Mouse (Mus musculus) forebrain, embryonic 15.5 days (tissue): ENCODE measurements around the gene Shisa5. TPM values are rescaled to one million over a fixed set of nuclear protein-coding genes. Genes with fewer than 3 reads are reported as not detected.

Experiments used
- ATAC-seq: fragments of 200-750 bp; cut with Nextera tagmentation; replicated peaks from 2 replicates; pipeline ENCODE4 v1.8.0; 2017; ENCODE audit warnings: mild to moderate bottlenecking, moderate TSS enrichment, moderate library complexity
- H3K27ac ChIP-seq: fragments of 300-500 bp; sonication (generic); replicated peaks from 2 replicates; pipeline ENCODE4 v1.5.1; 2015; ENCODE audit warnings: mild to moderate bottlenecking, inconsistent platforms
- H3K27me3 ChIP-seq: fragments of 300-500 bp; sonication (generic); 2 replicates; pipeline ENCODE4 v1.6.1; 2015; ENCODE audit warnings: inconsistent platforms
- H3K36me3 ChIP-seq: fragments of 300-500 bp; sonication (generic); 2 replicates; pipeline ENCODE4 v1.6.1; 2015; ENCODE audit warnings: mild to moderate bottlenecking, inconsistent platforms
- H3K4me1 ChIP-seq: fragments of 300-500 bp; sonication (generic); 2 replicates; pipeline ENCODE4 v1.6.1; 2015; ENCODE audit warnings: inconsistent platforms
- H3K4me2 ChIP-seq: fragments of 300-500 bp; sonication (generic); replicated peaks from 2 replicates; pipeline ENCODE4 v1.6.1; 2015; ENCODE audit warnings: mild to moderate bottlenecking, inconsistent platforms
- H3K4me3 ChIP-seq: fragments of 300-500 bp; sonication (generic); 2 replicates; pipeline ENCODE4 v1.5.1; 2015; ENCODE audit warnings: mild to moderate bottlenecking, inconsistent platforms
- H3K9ac ChIP-seq: fragments of 300-500 bp; sonication (generic); replicated peaks from 2 replicates; pipeline ENCODE4 v1.6.1; 2015; ENCODE audit warnings: mild to moderate bottlenecking, inconsistent platforms
- H3K9me3 ChIP-seq: fragments of 300-500 bp; sonication (generic); 2 replicates; pipeline ENCODE4 v1.6.1; 2016; ENCODE audit warnings: inconsistent platforms
- WGBS: fragments of 180-500 bp; shearing (Covaris S2); methylation state at CpG from one replicate; pipeline ENCODE4 v1.1.7; 2015; ENCODE audit warnings: mixed read lengths; 5-methylcytosine and 5-hydroxymethylcytosine counted together
- polyA plus RNA-seq: library from polyadenylated mRNA; unstranded; fragments of >200 nt; fragmentation: Nextera tagmentation; extraction: Ambion mirVana; gene quantifications from 2 replicates; pipeline ENCODE4 v1.2.1, GENCODE M21; 2015

Shisa5 gene
- polyA plus RNA-seq, 1 experiment from 2014 or later: 48.0 TPM

- WGBS: 87% methylated on average over 21 of the region's 21 CpGs
- Histone ChIP-seq H3K4me1 (no peaks in the 10 kb centered on the region), H3K36me3 (peaks cover 9% of the 10 kb centered on the region; the same call in 1 of the 2 replicates), H3K4me3 (no peak overlapping the region), H3K27ac (no peak overlapping the region), H3K9me3 (no peaks in the 10 kb centered on the region), H3K4me2 (no peak overlapping the region), H3K9ac (no peak overlapping the region), H3K27me3 (no peaks in the 10 kb centered on the region)
- ATAC-seq: no peak
Observed at GRCm38 (mm10) chr9:109007025-109007780, 31.2 kb upstream of the Shisa5 start.

- ATAC-seq: no peak
- Histone ChIP-seq H3K9me3 (no peaks in the 10 kb centered on the region), H3K27ac (no peak overlapping the region), H3K4me3 (no peak overlapping the region), H3K36me3 (peaks cover 9% of the 10 kb centered on the region; the same call in 1 of the 2 replicates), H3K4me1 (no peaks in the 10 kb centered on the region), H3K9ac (no peak overlapping the region), H3K4me2 (no peak overlapping the region), H3K27me3 (no peaks in the 10 kb centered on the region)
- WGBS: 78% methylated on average over 9 of the region's 9 CpGs
Observed at GRCm38 (mm10) chr9:109008081-109008480, 30.3 kb upstream of the Shisa5 start.

GRCm38 (mm10) chr9:109008994-109009635, 29.2 kb upstream of the Shisa5 start:
- no peak overlapping the region for H3K4me2 ChIP-seq
- no peaks in the 10 kb centered on the region for H3K9me3 ChIP-seq
- peaks cover 9% of the 10 kb centered on the region; the same call in 1 of the 2 replicates for H3K36me3 ChIP-seq
- no peaks in the 10 kb centered on the region for H3K27me3 ChIP-seq
- no peak overlapping the region for H3K9ac ChIP-seq
- WGBS: 74% methylated on average over 9 of the region's 10 CpGs
- H3K27ac ChIP-seq: no peak overlapping the region
- ATAC-seq: no peak
- no peaks in the 10 kb centered on the region for H3K4me1 ChIP-seq
- no peak overlapping the region for H3K4me3 ChIP-seq

- Histone ChIP-seq H3K4me1 (no peaks in the 10 kb centered on the region), H3K9ac (no peak overlapping the region), H3K4me3 (no peak overlapping the region), H3K9me3 (no peaks in the 10 kb centered on the region), H3K36me3 (peaks cover 9% of the 10 kb centered on the region; the same call in 1 of the 2 replicates), H3K27me3 (no peaks in the 10 kb centered on the region), H3K27ac (no peak overlapping the region), H3K4me2 (no peak overlapping the region)
- no peak for ATAC-seq
- 67% methylated on average over 17 of the region's 17 CpGs for WGBS
Observed at GRCm38 (mm10) chr9:109009636-109010315, 28.6 kb upstream of the Shisa5 start.

DNA sequence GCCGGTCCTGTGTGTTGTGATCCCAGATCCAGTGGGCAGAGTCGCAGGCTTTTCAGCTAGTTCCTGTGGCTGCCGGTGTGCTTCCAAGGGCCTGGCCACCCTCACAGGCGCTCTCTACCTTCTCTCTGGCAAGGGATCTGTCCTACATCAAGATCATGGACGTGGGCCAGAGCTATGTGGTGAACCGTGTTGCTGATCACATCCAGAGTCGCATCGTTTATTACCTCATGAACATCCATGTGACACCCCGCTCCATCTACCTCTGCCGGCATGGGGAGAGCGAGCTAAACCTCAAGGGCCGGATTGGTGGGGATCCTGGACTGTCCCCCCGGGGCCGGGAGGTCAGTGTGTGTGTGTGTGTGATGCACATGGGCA, 28.1 kb upstream of the Shisa5 start:
- 86% methylated on average over 14 of the region's 14 CpGs for WGBS
- H3K4me1 ChIP-seq: no peaks in the 10 kb centered on the region
- no peak for ATAC-seq

DNA sequence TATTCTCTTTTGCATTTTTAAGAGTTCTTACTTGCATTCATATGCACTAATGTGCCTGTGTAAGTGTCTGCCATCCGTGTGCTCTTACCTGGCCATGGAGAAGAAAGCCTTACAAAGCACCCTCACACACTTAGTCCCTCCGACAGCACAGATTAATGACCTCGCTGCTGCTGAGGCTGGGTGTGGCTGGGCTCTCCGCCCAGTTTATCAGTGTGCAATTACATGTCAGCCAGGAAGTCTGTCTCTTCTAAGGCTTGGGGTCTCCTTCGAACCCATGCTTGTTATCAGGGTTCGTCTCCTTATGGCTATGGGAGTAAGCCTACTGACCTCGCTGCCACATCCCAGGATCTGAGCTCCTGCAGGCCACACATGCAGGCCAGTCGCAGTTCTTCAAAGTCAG, 23.0 kb upstream of the Shisa5 start:
- Histone ChIP-seq H3K4me1 (no peaks in the 10 kb centered on the region), H3K27ac (no peak overlapping the region), H3K27me3 (no peaks in the 10 kb centered on the region), H3K9ac (no peak overlapping the region), H3K4me3 (no peak overlapping the region), H3K4me2 (no peak overlapping the region), H3K36me3 (peaks cover 6% of the 10 kb centered on the region; the same call in 1 of the 2 replicates), H3K9me3 (no peaks in the 10 kb centered on the region)
- 81% methylated on average over 8 of the region's 8 CpGs for WGBS
- ATAC-seq: no peak

More for the DNA sequence above, 28.1 kb upstream of the Shisa5 start:
- Histone ChIP-seq H3K9me3 (no peaks in the 10 kb centered on the region), H3K27me3 (no peaks in the 10 kb centered on the region), H3K36me3 (peaks cover 9% of the 10 kb centered on the region; the same call in 1 of the 2 replicates), H3K4me2 (no peak overlapping the region), H3K9ac (no peak overlapping the region), H3K4me3 (no peak overlapping the region), H3K27ac (no peak overlapping the region)

- Histone ChIP-seq H3K9ac (no peak overlapping the region), H3K27me3 (no peaks in the 10 kb centered on the region), H3K4me3 (no peak overlapping the region), H3K27ac (no peak overlapping the region), H3K36me3 (no peaks in the 10 kb centered on the region; the same call in 1 of the 2 replicates), H3K4me1 (no peaks in the 10 kb centered on the region), H3K4me2 (no peak overlapping the region), H3K9me3 (no peaks in the 10 kb centered on the region)
- 81% methylated on average over 11 of the region's 11 CpGs for WGBS
- ATAC-seq: no peak
Observed at GRCm38 (mm10) chr9:109016973-109017604, 21.3 kb upstream of the Shisa5 start.

- no peaks in the 10 kb centered on the region for H3K9me3 ChIP-seq
- H3K36me3 ChIP-seq: peaks cover 4% of the 10 kb centered on the region; the same call in 1 of the 2 replicates
- H3K4me3 ChIP-seq: no peak overlapping the region
- 90% methylated on average over 4 of the region's 4 CpGs for WGBS
- H3K4me2 ChIP-seq: no peak overlapping the region
- no peaks in the 10 kb centered on the region for H3K4me1 ChIP-seq
- ATAC-seq: no peak
- H3K27ac ChIP-seq: no peak overlapping the region
- H3K27me3 ChIP-seq: no peaks in the 10 kb centered on the region
- no peak overlapping the region for H3K9ac ChIP-seq
Observed at GRCm38 (mm10) chr9:109021428-109021827, 16.9 kb upstream of the Shisa5 start.

- Histone ChIP-seq H3K27ac (no peak overlapping the region), H3K9me3 (no peaks in the 10 kb centered on the region), H3K27me3 (no peaks in the 10 kb centered on the region), H3K4me3 (no peak overlapping the region), H3K36me3 (0 out of 2 replicates have a peak, but pooled peaks cover 4% of the 10 kb centered on the region), H3K9ac (no peak overlapping the region), H3K4me2 (no peak overlapping the region), H3K4me1 (no peaks in the 10 kb centered on the region)
- no peak for ATAC-seq
- WGBS: 92% methylated on average over 17 of the region's 17 CpGs
Observed at GRCm38 (mm10) chr9:109022866-109023685, 15.3 kb upstream of the Shisa5 start.

DNA sequence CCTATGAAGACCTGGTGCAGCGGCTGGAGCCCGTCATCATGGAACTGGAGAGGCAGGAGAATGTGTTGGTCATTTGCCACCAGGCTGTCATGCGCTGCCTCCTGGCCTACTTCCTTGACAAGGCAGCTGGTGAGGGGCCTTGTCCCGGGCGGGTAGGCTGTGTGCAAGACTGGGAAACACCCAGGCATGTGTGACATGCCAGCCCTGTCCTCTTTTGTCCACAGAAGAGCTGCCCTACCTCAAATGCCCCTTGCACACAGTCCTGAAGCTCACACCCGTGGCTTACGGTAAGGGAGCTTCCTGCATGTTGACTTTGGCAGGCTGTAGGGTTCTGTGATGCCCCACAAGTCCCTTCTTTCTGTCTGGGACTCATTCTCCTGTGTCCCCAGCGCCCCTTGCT, 10.8 kb upstream of the Shisa5 start:
- 82% methylated on average over 8 of the region's 8 CpGs for WGBS
- Histone ChIP-seq H3K4me3 (no peak overlapping the region), H3K4me2 (no peak overlapping the region), H3K4me1 (no peaks in the 10 kb centered on the region), H3K36me3 (peaks cover 7% of the 10 kb centered on the region; the same call in 1 of the 2 replicates), H3K9me3 (no peaks in the 10 kb centered on the region), H3K27ac (no peak overlapping the region), H3K9ac (no peak overlapping the region), H3K27me3 (no peaks in the 10 kb centered on the region)
- no peak for ATAC-seq

DNA sequence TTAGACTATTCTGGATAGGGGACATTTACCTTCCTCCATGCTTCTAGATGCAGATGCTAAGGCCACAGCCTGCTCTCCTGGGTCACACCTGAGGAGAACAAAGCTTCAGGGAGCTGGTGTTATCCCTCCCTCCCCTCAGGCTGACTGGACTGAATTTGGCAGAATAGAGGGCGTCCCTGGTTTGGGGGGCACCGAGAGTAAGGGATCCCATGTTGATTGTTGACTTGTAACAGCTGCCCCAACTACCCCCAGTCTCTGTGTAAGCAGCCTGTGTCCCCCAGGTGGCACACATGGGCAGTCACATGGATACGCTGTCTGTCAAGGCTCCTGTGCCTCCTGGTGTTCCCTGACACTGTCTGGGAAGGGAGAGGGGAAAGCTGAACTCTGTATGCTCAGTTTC, 9.9 kb upstream of the Shisa5 start:
- Histone ChIP-seq H3K27ac (no peak overlapping the region), H3K36me3 (peaks cover 7% of the 10 kb centered on the region; the same call in 1 of the 2 replicates)
- 91% methylated on average over 3 of the region's 3 CpGs for WGBS

More for the DNA sequence above, 9.9 kb upstream of the Shisa5 start:
- no peaks in the 10 kb centered on the region for H3K4me1 ChIP-seq
- H3K9ac ChIP-seq: no peak overlapping the region
- H3K4me3 ChIP-seq: no peak overlapping the region
- H3K9me3 ChIP-seq: no peaks in the 10 kb centered on the region
- no peaks in the 10 kb centered on the region for H3K27me3 ChIP-seq
- H3K4me2 ChIP-seq: no peak overlapping the region
- no peak for ATAC-seq
